Mouse (Mus musculus) kidney, adult 2 months (tissue): ENCODE results near the gene Gm10642. TPM values are rescaled to one million over a fixed set of nuclear protein-coding genes. Genes with fewer than 3 reads are reported as not detected.
A peak's percentile ranks its signal among the peaks of the same experiment; 100 is the strongest.

Experiments used
- DNase-seq: peaks from one replicate; pipeline ENCODE4 v3.0.0; 2021
- H3K27ac ChIP-seq: fragments of 200-500 bp; 2 replicates; pipeline ENCODE4 v1.5.1; 2012; ENCODE audit warnings: low read depth, low read length, control low read depth, inconsistent platforms; ENCODE audit not compliant: insufficient read depth
- H3K27me3 ChIP-seq: fragments of 200-500 bp; replicated peaks from 2 replicates; pipeline ENCODE4 v1.6.1; 2012; ENCODE audit warnings: mild to moderate bottlenecking, moderate library complexity, low read length, inconsistent platforms; ENCODE audit not compliant: control insufficient read depth, insufficient read depth
- H3K36me3 ChIP-seq: fragments of 200-500 bp; 2 replicates; pipeline ENCODE4 v1.6.1; 2012; ENCODE audit warnings: mild to moderate bottlenecking, moderate library complexity, low read length, inconsistent platforms; ENCODE audit not compliant: control insufficient read depth, insufficient read depth
- H3K4me1 ChIP-seq: fragments of 200-500 bp; 2 replicates; pipeline ENCODE4 v1.6.1; 2011; ENCODE audit warnings: low read length; ENCODE audit not compliant: control insufficient read depth, insufficient read depth
- H3K4me3 ChIP-seq: fragments of 200-500 bp; 2 replicates; pipeline ENCODE4 v1.5.1; 2011; ENCODE audit warnings: mild to moderate bottlenecking, low read depth, low read length, control low read depth; ENCODE audit not compliant: insufficient read depth
- CTCF ChIP-seq: fragments of 200-500 bp; conservative IDR thresholded peaks from 2 replicates; pipeline ENCODE4 v1.5.1; 2011; ENCODE audit warnings: low read depth, mild to moderate bottlenecking, control low read depth, low read length, moderate library complexity, mixed read lengths; ENCODE audit not compliant: insufficient read depth, insufficient read length
- POLR2A ChIP-seq: fragments of 200-500 bp; IDR thresholded peaks from one replicate; pipeline ENCODE4 v1.6.1; 2011; ENCODE audit warnings: low read depth, low read length, control low read depth
- WGBS: fragments of 180-500 bp; shearing (Covaris S2); methylation state at CpG from one replicate; pipeline ENCODE4 v1.1.7; 2018; 5-methylcytosine and 5-hydroxymethylcytosine counted together
- polyA plus RNA-seq: library from polyadenylated mRNA; depleted of rRNA; stranded (reverse); fragments of >200 nt; gene quantifications from 2 replicates; pipeline ENCODE4 v1.2.3, GENCODE M21; 2012

Gene Gm10642
- polyA plus RNA-seq, 1 experiment = 0.38 TPM

DNA sequence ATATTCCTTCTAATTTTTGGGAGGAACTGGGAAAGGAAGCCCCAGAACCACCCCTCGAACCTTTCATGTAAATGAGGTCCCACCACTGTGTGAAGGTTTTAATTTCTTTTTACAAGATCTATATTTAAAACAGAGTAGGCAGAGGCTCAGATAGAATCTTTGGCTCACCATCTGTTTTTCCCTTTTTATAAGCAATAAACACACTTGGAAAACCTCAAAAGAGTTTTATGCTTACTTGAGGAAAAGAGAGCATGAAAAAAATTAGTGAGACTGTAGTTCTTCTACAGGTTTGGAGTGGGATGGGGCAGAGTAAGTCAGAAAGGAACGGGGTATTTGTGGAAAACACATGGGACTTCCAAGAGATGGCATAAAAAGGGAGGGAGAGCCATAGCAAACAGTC is 3.8 kb upstream of the Gm10642 start:
- H3K27ac ChIP-seq = no peak overlapping the region
- no peak overlapping the region for H3K4me3 ChIP-seq
- no peaks in the 10 kb centered on the region for H3K27me3 ChIP-seq
- TF ChIP-seq CTCF (no peak), POLR2A (no peak)
- WGBS = 73% methylated on average over 2 of the region's 2 CpGs
- H3K36me3 ChIP-seq = no peaks in the 10 kb centered on the region; the same call in 1 of the 2 replicates
- peaks cover 18% of the 10 kb centered on the region for H3K4me1 ChIP-seq
- no peak for DNase-seq

DNA sequence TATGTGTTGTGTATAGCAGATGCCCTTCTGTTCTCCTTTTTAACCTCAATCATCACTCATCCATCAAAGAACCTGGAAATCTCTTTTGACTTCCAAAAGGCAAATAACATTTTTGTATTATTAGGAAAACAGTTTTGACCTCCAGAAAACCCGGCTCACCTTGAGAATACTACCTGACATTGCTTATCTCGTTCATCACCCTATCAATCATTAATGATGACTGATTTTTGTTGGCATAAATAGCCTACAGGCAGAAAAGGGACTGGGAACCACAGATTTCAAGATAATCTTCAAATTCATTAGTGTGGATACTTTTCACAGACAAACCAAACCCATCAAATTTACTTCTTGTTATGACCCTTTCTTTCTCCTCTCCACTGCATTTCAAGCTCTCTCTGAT is 2.2 kb upstream of the Gm10642 start:
- H3K27ac ChIP-seq = peak overlapping the region; percentile 45; the same call in 1 of the 2 replicates
- no peak for TF ChIP-seq CTCF
- TF ChIP-seq POLR2A = no peak
- DNase-seq = peak; percentile 22
- no peaks in the 10 kb centered on the region for H3K27me3 ChIP-seq
- no peaks in the 10 kb centered on the region for H3K36me3 ChIP-seq
- H3K4me3 ChIP-seq = no peak overlapping the region
- H3K4me1 ChIP-seq = peaks cover 18% of the 10 kb centered on the region
- 38% methylated on average over 2 of the region's 2 CpGs for WGBS

DNA sequence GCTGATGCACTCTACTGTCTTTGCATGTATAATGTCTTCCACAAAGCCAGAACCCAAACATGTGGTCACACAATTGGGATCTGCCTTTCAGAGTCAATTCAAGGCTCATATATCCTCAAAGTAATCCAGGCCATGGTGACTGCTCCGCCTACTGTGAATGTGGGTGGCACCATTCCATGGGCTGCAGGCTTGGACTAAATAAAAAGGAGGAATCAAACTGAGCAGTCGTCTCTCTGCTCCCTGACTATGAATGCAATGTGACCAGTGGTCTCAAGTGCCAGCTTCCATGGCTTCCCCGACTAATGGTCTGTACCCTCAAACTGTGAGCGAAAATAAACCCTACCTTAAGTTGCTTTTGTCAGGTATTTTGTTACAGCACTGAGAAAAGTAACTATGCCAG is 1.6 kb upstream of the Gm10642 start:
- no peak overlapping the region for H3K4me3 ChIP-seq
- no peaks in the 10 kb centered on the region for H3K36me3 ChIP-seq
- H3K27me3 ChIP-seq = no peaks in the 10 kb centered on the region
- 0 out of 2 replicates have a peak overlapping the region, but pooled peaks have one; percentile 57 for H3K27ac ChIP-seq
- DNase-seq = peak; percentile 20
- H3K4me1 ChIP-seq = peaks cover 18% of the 10 kb centered on the region
- no peak for TF ChIP-seq CTCF
- no peak for TF ChIP-seq POLR2A
- WGBS = 62% methylated on average over 4 of the region's 4 CpGs

DNA sequence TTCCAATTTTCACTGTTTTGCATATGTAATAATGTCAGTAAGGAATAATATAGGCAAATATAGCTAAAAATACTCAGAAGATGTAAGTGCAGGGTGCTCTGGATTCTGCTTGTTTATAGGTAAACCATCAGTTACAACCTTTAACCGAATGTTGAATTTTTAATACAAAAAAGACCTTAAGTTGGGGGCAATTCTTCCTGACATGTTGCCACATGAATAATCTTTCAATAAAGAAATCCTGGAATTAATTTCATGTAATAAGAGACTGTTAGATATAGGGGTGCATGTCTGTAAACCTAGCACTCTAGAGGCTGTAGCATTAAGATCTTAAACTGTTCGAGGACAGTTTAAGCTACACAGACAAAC is 304 bp upstream of the Gm10642 start:
- Histone ChIP-seq H3K27me3 (no peaks in the 10 kb centered on the region), H3K4me3 (peak overlapping the region; percentile 79), H3K4me1 (peaks cover 18% of the 10 kb centered on the region), H3K27ac (no peak overlapping the region), H3K36me3 (no peaks in the 10 kb centered on the region)
- no peak for DNase-seq
- TF ChIP-seq CTCF (no peak), POLR2A (no peak)
- 13% methylated on average over 2 of the region's 2 CpGs for WGBS

DNA sequence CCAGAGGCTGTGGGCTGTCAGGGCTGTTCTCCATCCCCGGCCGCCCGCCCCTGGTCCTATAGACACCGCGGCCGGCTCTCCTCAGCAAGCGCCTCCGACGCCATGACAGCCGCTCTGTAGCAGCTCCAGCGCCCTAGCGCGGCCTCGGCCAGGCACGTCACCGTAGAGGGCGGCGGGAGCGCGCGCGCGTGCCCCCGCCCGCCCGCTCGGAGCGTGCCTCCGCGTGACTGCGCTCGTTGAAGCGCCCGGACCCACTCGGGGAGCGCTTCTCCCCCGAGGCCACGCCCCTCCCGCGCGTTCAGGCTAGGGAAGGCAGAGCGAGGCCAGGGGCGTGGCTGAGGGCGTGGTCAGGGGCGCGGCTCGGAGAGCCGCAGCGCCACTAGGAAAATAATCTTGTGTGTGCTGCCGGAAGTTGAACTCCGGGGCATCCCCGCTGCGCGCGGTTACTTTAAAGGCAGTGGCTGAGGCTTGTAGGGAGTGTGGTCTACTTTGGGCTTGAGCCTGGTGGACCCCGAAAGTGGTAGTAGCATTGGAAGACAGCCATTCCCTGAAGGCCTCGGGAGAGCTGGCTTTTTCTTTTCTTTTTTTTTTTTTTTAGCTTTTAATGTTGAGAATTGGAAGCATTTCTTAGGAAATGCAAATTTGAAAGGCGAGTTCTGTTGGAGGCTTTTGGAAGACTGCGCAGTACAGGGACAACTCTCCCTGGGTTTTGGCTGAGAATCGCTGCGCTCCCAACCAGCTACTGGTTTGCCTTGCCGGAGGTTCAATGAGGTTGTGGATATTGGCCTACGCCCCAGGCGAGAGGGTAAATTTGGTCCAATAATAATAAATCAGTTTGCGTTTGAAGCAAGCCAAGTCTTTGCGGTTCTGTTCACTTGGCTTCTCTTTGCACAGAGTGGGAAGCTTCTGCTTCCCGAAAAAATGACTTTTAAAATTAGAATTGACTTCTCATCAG is 1.2 kb downstream of the Gm10642 start, which contains the start of gene Mindy2:
Gene Mindy2 (minus strand): TSS at position 162 of the 955 bp plus-strand sequence.
- peak within 1 kb of the TSS; percentile 87 for H3K27ac ChIP-seq
- H3K4me1 ChIP-seq = peaks cover 15% of the 10 kb centered on the region
- DNase-seq = peak; percentile 99
- TF ChIP-seq POLR2A = peak; percentile 71
- TF ChIP-seq CTCF = no peak
- peak within 1 kb of the TSS; percentile 79 for H3K4me3 ChIP-seq
- under 1% methylated on average over 67 of the region's 67 CpGs for WGBS
- no peaks in the 10 kb centered on the region for H3K36me3 ChIP-seq
- no peaks in the 10 kb centered on the region for H3K27me3 ChIP-seq

DNA sequence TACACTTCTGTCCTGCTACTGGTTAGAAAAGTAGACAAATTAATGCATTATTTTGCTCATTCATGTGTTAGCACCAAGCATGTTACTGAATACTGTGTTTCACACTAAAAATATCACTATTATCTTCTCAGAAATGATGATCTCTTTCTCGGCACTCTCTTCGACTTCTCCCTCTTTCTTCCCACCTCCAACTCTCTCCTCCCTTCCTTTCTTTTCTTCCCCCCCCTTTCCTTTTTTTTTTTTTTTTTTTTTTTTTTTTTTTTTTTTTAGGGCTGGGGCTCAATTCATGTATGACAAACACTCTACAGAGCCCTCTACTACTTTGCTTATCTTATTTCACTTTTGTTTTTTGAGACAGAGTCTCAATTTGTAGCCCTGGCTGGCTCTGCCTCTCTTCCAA is 2.2 kb downstream of the Gm10642 start:
- H3K4me1 ChIP-seq = peaks cover 10% of the 10 kb centered on the region
- no peaks in the 10 kb centered on the region for H3K36me3 ChIP-seq
- TF ChIP-seq CTCF = no peak
- no peak for TF ChIP-seq POLR2A
- H3K4me3 ChIP-seq = no peak overlapping the region
- no peak for DNase-seq
- WGBS = 60% methylated on average over 2 of the region's 2 CpGs
- H3K27ac ChIP-seq = no peak overlapping the region
- no peaks in the 10 kb centered on the region for H3K27me3 ChIP-seq

DNA sequence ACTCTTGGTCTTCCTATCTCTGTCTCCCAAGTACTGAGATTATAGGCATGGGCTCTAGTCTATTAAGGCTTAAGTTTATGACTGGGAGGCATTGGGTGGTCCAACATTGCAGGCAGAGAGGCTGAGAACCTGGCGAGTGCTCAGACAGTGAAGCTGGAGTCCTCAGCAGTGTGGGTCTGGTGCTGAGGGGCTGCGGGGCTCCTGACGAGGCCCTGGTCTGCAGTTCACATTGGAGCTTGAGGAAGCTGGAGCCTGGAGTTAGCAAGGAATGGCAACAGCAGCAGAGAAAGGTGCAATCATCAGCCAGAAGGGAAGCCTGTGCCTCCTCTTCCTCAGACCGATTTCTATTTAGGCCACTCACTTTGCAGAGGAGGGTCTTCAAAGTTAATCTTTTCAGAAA is 8.8 kb downstream of the Gm10642 start:
- H3K4me3 ChIP-seq = no peak overlapping the region
- H3K36me3 ChIP-seq = no peaks in the 10 kb centered on the region
- no peaks in the 10 kb centered on the region for H3K27me3 ChIP-seq
- peaks cover 6% of the 10 kb centered on the region; the same call in 1 of the 2 replicates for H3K4me1 ChIP-seq
- TF ChIP-seq POLR2A (no peak), CTCF (no peak)
- H3K27ac ChIP-seq = no peak overlapping the region
- no peak for DNase-seq
- 97% methylated on average over 4 of the region's 4 CpGs for WGBS
